Mouse (Mus musculus) thymus, postnatal 4 days (tissue): ENCODE measurements around the gene D630045J12Rik.

Source experiments
- DNase-seq: peaks from one replicate; pipeline ENCODE4 v3.0.0; 2021

The D630045J12Rik gene

DNA sequence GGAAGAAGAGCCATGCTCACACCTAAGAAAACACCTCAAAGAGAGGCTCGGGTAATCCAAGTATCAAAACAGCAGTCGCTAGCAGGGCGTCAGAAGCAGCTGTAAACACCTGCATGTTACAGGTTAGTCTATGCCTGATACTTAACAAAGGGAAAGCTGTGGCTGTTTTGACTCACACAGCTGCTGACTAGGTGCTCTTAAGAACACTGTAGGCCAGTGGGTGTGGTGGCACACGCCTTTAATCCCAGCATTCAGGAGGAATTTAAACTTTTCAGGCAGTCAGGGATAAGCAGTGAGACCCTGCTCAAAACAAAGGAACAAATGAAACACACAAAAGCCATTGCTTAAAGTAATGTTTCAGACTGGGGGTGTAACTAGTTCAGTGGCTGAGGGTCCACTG, 170.6 kb downstream of the D630045J12Rik start:
- DNase-seq: no peak

DNA sequence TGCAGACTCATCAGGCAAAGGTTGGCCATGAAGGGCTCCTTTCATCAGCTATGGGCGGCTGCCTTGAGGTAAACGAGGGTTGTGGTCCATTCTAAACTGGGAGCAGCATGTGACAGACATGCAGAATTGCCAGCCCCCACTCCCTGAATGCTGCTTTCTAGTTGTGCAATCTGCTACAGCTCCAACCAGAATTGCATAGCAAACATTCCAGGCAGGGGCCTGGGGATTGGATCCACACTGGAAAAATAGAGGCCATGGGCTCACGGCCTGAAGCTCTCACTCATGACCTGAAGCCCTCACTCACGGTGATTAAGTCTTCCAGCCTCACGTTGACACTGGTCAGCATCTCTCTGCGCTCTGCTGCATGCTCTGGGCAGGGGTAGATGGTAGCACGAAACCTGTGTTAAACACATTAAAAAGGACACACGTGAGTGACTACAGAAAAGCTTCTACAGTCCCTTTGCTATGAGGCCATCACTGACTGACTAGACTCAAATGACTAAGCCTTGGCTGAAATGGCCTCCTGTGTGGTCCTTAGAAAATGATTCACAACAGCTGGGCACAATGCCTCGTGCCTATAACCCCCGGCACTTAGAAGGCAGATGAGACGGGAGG, 172.0 kb downstream of the D630045J12Rik start:
- no peak for DNase-seq

DNA sequence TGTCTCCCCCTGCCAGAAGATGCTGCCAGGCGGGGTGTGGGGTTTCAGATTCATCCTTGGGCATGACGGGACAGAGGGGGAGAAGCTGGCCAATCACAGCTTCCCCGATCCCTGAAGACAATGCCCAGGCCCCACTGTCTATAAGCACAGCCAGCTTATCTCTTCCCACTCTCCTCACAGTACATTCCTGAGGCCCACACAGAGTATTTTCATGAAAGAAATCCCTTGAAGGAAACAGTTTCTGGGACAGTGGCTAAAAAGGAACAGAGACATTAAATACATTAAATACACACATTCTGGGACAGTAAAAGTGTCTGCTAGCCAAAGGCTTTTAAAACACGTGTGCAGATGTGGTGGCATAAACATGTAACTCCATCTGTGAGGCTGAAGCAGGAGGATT, 173.4 kb downstream of the D630045J12Rik start:
- DNase-seq: no peak

DNA sequence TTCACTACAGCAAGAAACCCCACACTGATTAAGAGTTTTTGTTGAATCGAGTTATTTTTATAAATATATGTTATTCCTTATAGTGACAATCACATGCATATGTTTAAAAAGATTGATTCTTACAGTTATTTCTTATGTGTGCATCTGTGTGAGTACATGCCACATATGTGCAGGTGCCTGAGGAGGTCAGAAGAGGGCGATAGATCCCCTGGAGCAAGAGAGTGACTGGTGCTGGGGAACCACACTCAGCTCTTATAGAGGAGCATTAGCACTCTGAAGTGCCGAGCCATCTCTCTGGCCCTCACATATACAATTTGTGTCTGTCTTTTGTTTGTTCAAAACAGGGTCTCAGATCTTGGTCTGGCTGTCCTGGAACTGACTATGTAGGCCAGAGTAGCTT, 180.2 kb downstream of the D630045J12Rik start:
- no peak for DNase-seq
